Mouse (Mus musculus) heart, adult 2 months (tissue): ENCODE data around the gene Tlcd1. TPM values are rescaled to one million over a fixed set of nuclear protein-coding genes. Genes with fewer than 3 reads are reported as not detected.

Source experiments
- DNase-seq, 2 experiments: peaks; one replicate each; pipeline ENCODE4 v3.0.0; 2021
- H3K27ac ChIP-seq: fragments of 200-600 bp; 2 replicates; pipeline ENCODE4 v1.8.1; 2022
- H3K27me3 ChIP-seq: fragments of 200-500 bp; 2 replicates; pipeline ENCODE4 v1.6.1; 2012; ENCODE audit warnings: mild to moderate bottlenecking, low read length, inconsistent platforms, mixed read lengths; ENCODE audit not compliant: control insufficient read depth, insufficient read depth
- H3K36me3 ChIP-seq: fragments of 200-500 bp; 2 replicates; pipeline ENCODE4 v1.6.1; 2012; ENCODE audit warnings: low read length, inconsistent platforms; ENCODE audit not compliant: control insufficient read depth, insufficient read depth
- H3K4me1 ChIP-seq: fragments of 200-500 bp; 2 replicates; pipeline ENCODE4 v1.6.1; 2011; ENCODE audit warnings: low read length; ENCODE audit not compliant: control insufficient read depth, insufficient read depth
- H3K4me3 ChIP-seq: fragments of 200-600 bp; 2 replicates; pipeline ENCODE4 v1.8.1; 2022
- H3K79me2 ChIP-seq: fragments of 200-500 bp; replicated peaks from 2 replicates; pipeline ENCODE4 v1.6.1; 2012; ENCODE audit warnings: mild to moderate bottlenecking, inconsistent platforms, low read length, moderate library complexity, mixed read lengths; ENCODE audit not compliant: control insufficient read depth, insufficient read depth
- H3K9ac ChIP-seq: fragments of 200-500 bp; 2 replicates; pipeline ENCODE4 v1.6.1; 2012; ENCODE audit warnings: low read depth, mild to moderate bottlenecking, control low read depth, inconsistent platforms, low read length, mixed read lengths
- CTCF ChIP-seq: fragments of 200-600 bp; IDR thresholded peaks from 2 replicates; pipeline ENCODE4 v1.8.1; 2022; ENCODE audit warnings: antibody characterized with exemption, mild to moderate bottlenecking, moderate library complexity
- EP300 ChIP-seq: fragments of 200-500 bp; IDR thresholded peaks from 2 replicates; pipeline ENCODE4 v1.6.1; 2011; ENCODE audit warnings: low read depth, low read length, control low read depth; ENCODE audit not compliant: insufficient read depth
- POLR2A ChIP-seq: fragments of 200-500 bp; IDR thresholded peaks from 2 replicates; pipeline ENCODE4 v1.6.1; 2011; ENCODE audit warnings: mild to moderate bottlenecking, low read depth, low read length, control low read depth; ENCODE audit not compliant: insufficient read depth
- WGBS: fragments of 180-500 bp; shearing (Covaris S2); methylation state at CpG from one replicate; pipeline ENCODE4 v1.1.7; 2018; 5-methylcytosine and 5-hydroxymethylcytosine counted together
- intact Hi-C: fragments of 180-260 bp; cut with DNase I; formaldehyde crosslinking; loops from one replicate; pipeline ENCODE4 v1.15.1; 2025
- polyA plus RNA-seq: library from polyadenylated mRNA; depleted of rRNA; stranded (reverse); fragments of >200 nt; gene quantifications from 2 replicates; pipeline ENCODE4 v1.2.3, GENCODE M21; 2012
- total RNA-seq, 2 experiments: library from RNA; stranded (reverse); gene quantifications; 2 replicates each; pipeline ENCODE4 v1.2.3; 2021

Gene Tlcd1
- total and polyA plus RNA-seq, 3 experiments = 5.4 to 17.3 (median 5.7) TPM

DNA sequence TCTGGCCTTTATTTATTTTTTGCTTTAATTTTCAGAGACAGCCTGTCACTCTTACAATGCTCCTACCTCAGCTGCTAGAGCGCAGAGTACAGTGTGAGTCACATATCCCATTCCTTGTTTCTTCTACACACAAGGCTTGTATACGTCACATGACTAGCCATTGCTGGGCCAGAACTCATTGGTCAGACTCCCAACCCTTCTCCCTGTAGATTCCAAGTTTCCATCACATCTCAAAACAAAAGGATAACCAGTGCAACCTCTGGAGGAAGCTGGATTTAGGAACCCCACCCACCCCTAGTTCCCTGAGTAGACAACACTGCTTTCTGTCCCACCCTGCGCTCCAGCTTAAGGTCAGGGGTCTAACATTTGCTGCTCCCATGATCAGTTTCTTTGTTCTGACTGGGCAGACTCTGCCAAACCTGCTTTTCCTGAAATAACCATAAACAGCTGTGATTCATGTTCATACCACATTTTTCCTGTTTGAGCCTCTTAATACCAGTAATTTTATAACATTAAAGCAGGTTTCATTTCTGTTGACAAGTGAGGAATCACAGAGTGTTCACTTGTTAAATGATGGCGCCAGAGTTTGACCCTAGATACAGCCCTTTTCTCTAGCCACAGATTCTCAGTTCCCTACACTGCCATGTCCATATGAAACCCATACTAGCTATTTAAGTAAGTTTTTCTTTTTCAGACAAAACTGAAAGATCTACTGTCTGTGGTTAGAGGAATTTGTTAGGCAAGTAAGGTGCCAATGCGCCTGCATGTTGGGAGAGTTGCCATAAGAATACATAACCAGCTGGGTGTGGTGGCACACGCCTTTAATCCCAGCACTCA, 29.6 kb upstream of the Tlcd1 start:
- no peak overlapping the region for H3K9ac ChIP-seq
- TF ChIP-seq POLR2A (no peak), CTCF (0 out of 2 replicates have a peak, but pooled peaks have one; percentile 20)
- peak overlapping the region; percentile 13 for H3K27ac ChIP-seq
- DNase-seq = peak in 1 of 2 experiments; percentile 31
- peaks cover 2% of the 10 kb centered on the region for H3K79me2 ChIP-seq
- no peak overlapping the region for H3K4me3 ChIP-seq
- H3K27me3 ChIP-seq = no peaks in the 10 kb centered on the region
- 69% methylated on average over 6 of the region's 6 CpGs for WGBS
- intact Hi-C loops = no loop called here
- peaks cover 1% of the 10 kb centered on the region for H3K4me1 ChIP-seq
- H3K36me3 ChIP-seq = peaks cover 2% of the 10 kb centered on the region; the same call in 1 of the 2 replicates

DNA sequence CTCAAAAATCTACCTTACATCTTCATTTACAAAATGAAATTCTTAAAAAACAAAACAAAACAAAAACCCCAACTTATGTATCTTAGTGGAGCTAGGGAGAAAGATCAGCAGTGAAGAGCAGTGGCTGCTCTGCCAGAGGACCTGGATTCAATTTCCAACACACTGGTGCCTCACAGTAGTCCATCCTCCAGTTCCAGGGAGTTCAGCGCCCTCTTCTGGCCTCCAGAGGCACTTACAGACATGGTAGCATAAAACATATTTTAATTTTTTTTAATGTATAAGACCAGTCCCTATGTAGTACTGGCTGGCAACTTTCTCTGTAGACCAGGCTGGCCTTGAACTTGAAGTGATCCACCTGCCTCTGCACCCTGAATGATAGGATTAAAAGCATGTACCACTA, 25.4 kb upstream of the Tlcd1 start:
- Histone ChIP-seq H3K27ac (no peak overlapping the region), H3K36me3 (peaks cover 3% of the 10 kb centered on the region; the same call in 1 of the 2 replicates), H3K79me2 (no peaks in the 10 kb centered on the region; the same call in 1 of the 2 replicates), H3K9ac (no peak overlapping the region), H3K27me3 (no peaks in the 10 kb centered on the region), H3K4me3 (no peak overlapping the region), H3K4me1 (peaks cover 5% of the 10 kb centered on the region)
- TF ChIP-seq CTCF (peak; percentile 66), EP300 (no peak)
- WGBS = 49% methylated on average over 1 of the region's 1 CpGs
- intact Hi-C loops = loop anchor here (5.0 kb wide), 1 partner anchor 89 kb away; no protein-coding TSS in a partner anchor
- no peak for DNase-seq

DNA sequence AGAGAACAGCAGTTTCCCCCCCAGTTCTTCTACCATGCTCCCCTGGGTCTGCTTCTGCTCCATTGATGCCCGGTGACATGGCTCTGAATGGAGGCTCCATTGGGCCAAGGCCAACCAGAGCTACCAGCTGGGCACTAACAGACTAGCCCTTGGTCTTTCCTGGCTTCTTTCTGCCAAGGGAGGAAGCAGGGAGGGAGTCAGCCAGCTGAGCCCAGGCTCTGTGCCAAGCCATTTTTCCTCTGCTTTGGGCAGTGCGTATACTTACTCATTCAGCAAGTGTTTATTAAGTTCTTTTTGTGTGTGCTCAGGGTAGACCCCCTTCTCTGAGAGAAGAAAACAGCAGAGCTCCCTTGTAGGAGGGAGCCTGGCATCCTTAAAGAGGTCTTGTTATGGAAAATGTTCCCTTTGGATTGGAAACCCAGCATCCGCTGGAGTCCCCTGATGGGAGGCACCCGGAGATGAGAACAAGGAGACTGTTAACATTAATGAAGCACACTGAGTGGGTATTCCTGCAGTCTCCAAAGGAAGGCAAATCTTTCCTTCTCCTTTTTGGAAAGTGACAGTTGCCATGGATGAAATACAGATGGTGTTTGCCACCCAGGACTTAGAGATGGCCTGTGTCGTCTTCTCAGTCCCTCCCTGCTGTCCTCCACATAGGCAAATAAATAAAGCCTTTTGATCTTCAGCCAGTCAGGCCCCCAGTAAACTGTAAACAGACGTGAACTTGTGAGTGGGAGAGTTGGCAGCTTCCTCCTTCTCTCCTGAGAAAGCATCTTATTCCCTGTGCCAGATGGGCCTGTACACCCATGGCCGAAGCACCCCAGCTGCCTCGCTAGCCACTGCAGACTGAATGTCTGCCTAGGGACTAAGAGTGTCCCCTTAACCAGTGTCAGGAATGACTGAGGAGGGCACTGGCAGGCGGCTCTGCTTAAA, 23.9 kb upstream of the Tlcd1 start:
- DNase-seq = peak; percentile 71
- Histone ChIP-seq H3K36me3 (peaks cover 3% of the 10 kb centered on the region; the same call in 1 of the 2 replicates), H3K27me3 (no peaks in the 10 kb centered on the region), H3K79me2 (no peaks in the 10 kb centered on the region; the same call in 1 of the 2 replicates), H3K4me1 (peaks cover 5% of the 10 kb centered on the region), H3K27ac (peak overlapping the region; percentile 61), H3K9ac (no peak overlapping the region), H3K4me3 (no peak overlapping the region)
- intact Hi-C loops = loop anchor here (5.0 kb wide), 1 partner anchor 90 kb away; no protein-coding TSS in a partner anchor
- 40% methylated on average over 9 of the region's 9 CpGs for whole genome bisulfite sequencing
- TF ChIP-seq EP300 = no peak
- TF ChIP-seq POLR2A = no peak
- no peak for TF ChIP-seq CTCF

DNA sequence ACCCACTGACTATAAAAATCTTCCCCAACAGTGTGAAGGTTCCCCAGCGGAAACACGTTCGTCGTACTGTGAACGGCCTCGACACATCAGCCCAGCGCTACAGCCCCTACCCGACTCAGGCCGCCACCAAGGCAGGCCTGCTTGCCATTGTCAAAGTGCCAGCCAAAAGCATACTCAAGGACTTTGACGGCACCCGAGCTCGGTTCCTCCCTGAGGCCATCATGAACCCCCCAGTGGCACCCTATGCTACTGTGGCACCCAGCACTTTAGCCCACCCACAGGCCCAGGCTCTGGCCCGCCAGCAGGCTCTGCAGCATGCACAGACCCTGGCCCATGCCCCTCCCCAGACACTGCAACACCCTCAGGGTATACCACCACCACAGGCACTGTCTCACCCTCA, 22.7 kb upstream of the Tlcd1 start:
- H3K27ac ChIP-seq = no peak overlapping the region; the same call in 1 of the 2 replicates
- peaks cover 3% of the 10 kb centered on the region; the same call in 1 of the 2 replicates for H3K36me3 ChIP-seq
- TF ChIP-seq CTCF (no peak), POLR2A (no peak), EP300 (no peak)
- no peak overlapping the region for H3K4me3 ChIP-seq
- H3K79me2 ChIP-seq = no peaks in the 10 kb centered on the region
- H3K27me3 ChIP-seq = no peaks in the 10 kb centered on the region
- no peak for DNase-seq
- peaks cover 5% of the 10 kb centered on the region for H3K4me1 ChIP-seq
- WGBS = 80% methylated on average over 13 of the region's 13 CpGs
- H3K9ac ChIP-seq = no peak overlapping the region
- intact Hi-C loops = loop anchor here (5.0 kb wide), 1 partner anchor 91 kb away; no protein-coding TSS in a partner anchor

DNA sequence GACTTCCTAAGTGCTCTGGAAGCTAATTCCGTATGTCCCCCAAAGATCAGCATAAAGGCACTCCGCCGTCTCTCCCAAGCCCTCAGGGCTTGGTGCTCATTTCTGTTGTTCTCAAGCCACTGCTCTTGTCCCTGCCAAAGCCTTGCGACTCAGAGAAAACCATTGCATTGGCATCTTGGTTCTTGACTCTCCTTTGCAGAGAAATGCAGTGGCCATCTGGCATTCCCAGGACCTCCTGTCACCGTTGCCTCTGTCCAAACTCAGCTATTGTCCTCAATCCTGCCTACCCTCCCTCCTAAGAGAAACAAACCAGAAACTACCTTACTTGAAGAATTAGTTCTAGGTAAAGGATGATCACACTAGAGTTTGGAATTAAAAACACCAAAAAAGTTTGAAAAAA, 20.8 kb upstream of the Tlcd1 start:
- Histone ChIP-seq H3K9ac (no peak overlapping the region), H3K4me1 (peaks cover 5% of the 10 kb centered on the region), H3K36me3 (peaks cover 3% of the 10 kb centered on the region; the same call in 1 of the 2 replicates), H3K4me3 (no peak overlapping the region), H3K27me3 (no peaks in the 10 kb centered on the region), H3K79me2 (no peaks in the 10 kb centered on the region), H3K27ac (no peak overlapping the region)
- intact Hi-C loops = no loop called here
- 79% methylated on average over 5 of the region's 5 CpGs for WGBS
- TF ChIP-seq EP300 (no peak), POLR2A (no peak), CTCF (no peak)
- DNase-seq = no peak
